Mouse (Mus musculus): ENCODE measurements around the gene Wnt7b. TPM values are rescaled to one million over a fixed set of nuclear protein-coding genes. Genes with fewer than 3 reads are reported as not detected.

Wnt7b gene
- total and polyA plus RNA-seq, 2 experiments = 0.06 to 0.09 TPM

- WGBS = 70% methylated on average over 8 of the region's 8 CpGs
Observed at GRCm38 (mm10) chr15:85572619-85573254, 9.5 kb downstream of the Wnt7b start.

GRCm38 (mm10) chr15:85569995-85570734 is 12.1 kb downstream of the Wnt7b start:
- WGBS = 54% methylated on average over 8 of the region's 8 CpGs
- H3K4me3 ChIP-seq (ENCODE audit: insufficient read depth, low read depth, low read length) = no peak overlapping the region
- peak; percentile 76 for DNase-seq (ENCODE audit: extremely low read depth, low read depth, low spot score)
- no peak overlapping the region for H3K27ac ChIP-seq (replicated peaks; ENCODE audit: insufficient read depth, low read depth, low read length)
- H3K36me3 ChIP-seq (ENCODE audit: control insufficient read depth, insufficient read depth, low read length) = no peaks in the 10 kb centered on the region
- H3K4me1 ChIP-seq (ENCODE audit: control insufficient read depth, insufficient read depth, low read length) = no peaks in the 10 kb centered on the region
- H3K27me3 ChIP-seq (ENCODE audit: control insufficient read depth, insufficient read depth, low read length) = no peaks in the 10 kb centered on the region
- H3K9ac ChIP-seq (ENCODE audit: low read depth, low read length) = no peak overlapping the region
- TF ChIP-seq POLR2A (IDR thresholded peaks at IDR 0.05; ENCODE audit: extremely low read depth, insufficient read depth, low read length) (no peak), CTCF (IDR thresholded peaks at IDR 0.05; ENCODE audit: low read depth, low read length) (peak; percentile 78)
- H3K79me2 ChIP-seq (ENCODE audit: control insufficient read depth, insufficient read depth, low read length) = no peaks in the 10 kb centered on the region

More at GRCm38 (mm10) chr15:85572619-85573254, 9.5 kb downstream of the Wnt7b start:
- no peaks in the 10 kb centered on the region for H3K36me3 ChIP-seq (ENCODE audit: control insufficient read depth, insufficient read depth, low read length)
- no peak overlapping the region for H3K4me3 ChIP-seq (ENCODE audit: insufficient read depth, low read depth, low read length)
- H3K9ac ChIP-seq (ENCODE audit: low read depth, low read length) = no peak overlapping the region
- DNase-seq (ENCODE audit: extremely low read depth, low read depth, low spot score) = no peak
- no peak overlapping the region for H3K27ac ChIP-seq (replicated peaks; ENCODE audit: insufficient read depth, low read depth, low read length)
- TF ChIP-seq CTCF (IDR thresholded peaks at IDR 0.05; ENCODE audit: low read depth, low read length) = no peak
- no peak for TF ChIP-seq POLR2A (IDR thresholded peaks at IDR 0.05; ENCODE audit: extremely low read depth, insufficient read depth, low read length)
- H3K79me2 ChIP-seq (ENCODE audit: control insufficient read depth, insufficient read depth, low read length) = no peaks in the 10 kb centered on the region
- no peaks in the 10 kb centered on the region for H3K4me1 ChIP-seq (ENCODE audit: control insufficient read depth, insufficient read depth, low read length)
- peaks cover 6% of the 10 kb centered on the region for H3K27me3 ChIP-seq (ENCODE audit: control insufficient read depth, insufficient read depth, low read length)

DNA sequence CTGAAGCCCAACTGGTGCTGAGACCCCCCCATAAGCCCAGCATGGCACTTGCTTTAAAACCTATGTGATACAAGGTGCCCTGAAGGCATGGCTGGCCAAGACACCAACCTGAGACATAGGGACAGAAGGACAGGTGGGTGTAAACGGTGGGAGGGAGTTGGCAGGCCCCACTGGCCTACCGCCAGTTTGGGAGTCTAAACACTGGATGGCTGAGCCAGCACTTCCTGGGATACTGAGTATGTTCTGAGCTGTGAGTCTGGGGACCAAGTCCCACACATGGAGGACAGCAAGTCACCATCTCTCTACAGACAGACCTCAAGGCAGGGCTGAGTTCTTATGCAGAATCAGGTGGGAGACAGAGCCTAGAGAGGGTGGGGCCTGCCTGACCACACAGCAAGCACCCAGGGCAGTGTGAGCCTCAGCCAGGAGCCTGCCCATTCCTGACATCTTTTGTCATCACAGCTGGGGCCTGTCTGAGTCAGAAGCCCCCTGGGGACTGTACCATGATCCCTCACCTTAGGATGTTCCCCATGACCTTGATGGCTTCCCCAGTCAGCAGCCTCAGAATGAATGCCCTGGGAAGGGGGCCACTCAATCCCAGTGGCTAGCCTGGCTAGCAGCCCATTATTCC is 13.0 kb downstream of the Wnt7b start:
- H3K79me2 ChIP-seq (ENCODE audit: control insufficient read depth, insufficient read depth, low read length) = no peaks in the 10 kb centered on the region
- no peak for DNase-seq (ENCODE audit: extremely low read depth, low read depth, low spot score)
- no peaks in the 10 kb centered on the region for H3K4me1 ChIP-seq (ENCODE audit: control insufficient read depth, insufficient read depth, low read length)
- no peaks in the 10 kb centered on the region for H3K27me3 ChIP-seq (ENCODE audit: control insufficient read depth, insufficient read depth, low read length)
- H3K9ac ChIP-seq (ENCODE audit: low read depth, low read length) = no peak overlapping the region
- WGBS = 32% methylated on average over 2 of the region's 2 CpGs
- H3K4me3 ChIP-seq (ENCODE audit: insufficient read depth, low read depth, low read length) = no peak overlapping the region
- no peaks in the 10 kb centered on the region for H3K36me3 ChIP-seq (ENCODE audit: control insufficient read depth, insufficient read depth, low read length)
- TF ChIP-seq POLR2A (IDR thresholded peaks at IDR 0.05; ENCODE audit: extremely low read depth, insufficient read depth, low read length) (no peak), CTCF (IDR thresholded peaks at IDR 0.05; ENCODE audit: low read depth, low read length) (no peak)
- no peak overlapping the region for H3K27ac ChIP-seq (replicated peaks; ENCODE audit: insufficient read depth, low read depth, low read length)

GRCm38 (mm10) chr15:85568402-85568801 is 13.9 kb downstream of the Wnt7b start:
- DNase-seq (ENCODE audit: extremely low read depth, low read depth, low spot score) = no peak
- Histone ChIP-seq H3K4me1 (ENCODE audit: control insufficient read depth, insufficient read depth, low read length) (no peaks in the 10 kb centered on the region), H3K27me3 (ENCODE audit: control insufficient read depth, insufficient read depth, low read length) (no peaks in the 10 kb centered on the region), H3K27ac (replicated peaks; ENCODE audit: insufficient read depth, low read depth, low read length) (no peak overlapping the region), H3K4me3 (ENCODE audit: insufficient read depth, low read depth, low read length) (no peak overlapping the region), H3K36me3 (ENCODE audit: control insufficient read depth, insufficient read depth, low read length) (no peaks in the 10 kb centered on the region), H3K9ac (ENCODE audit: low read depth, low read length) (no peak overlapping the region), H3K79me2 (ENCODE audit: control insufficient read depth, insufficient read depth, low read length) (no peaks in the 10 kb centered on the region)
- no peak for TF ChIP-seq CTCF (IDR thresholded peaks at IDR 0.05; ENCODE audit: low read depth, low read length)
- TF ChIP-seq POLR2A (IDR thresholded peaks at IDR 0.05; ENCODE audit: extremely low read depth, insufficient read depth, low read length) = no peak
- 83% methylated on average over 3 of the region's 3 CpGs for whole genome bisulfite sequencing

DNA sequence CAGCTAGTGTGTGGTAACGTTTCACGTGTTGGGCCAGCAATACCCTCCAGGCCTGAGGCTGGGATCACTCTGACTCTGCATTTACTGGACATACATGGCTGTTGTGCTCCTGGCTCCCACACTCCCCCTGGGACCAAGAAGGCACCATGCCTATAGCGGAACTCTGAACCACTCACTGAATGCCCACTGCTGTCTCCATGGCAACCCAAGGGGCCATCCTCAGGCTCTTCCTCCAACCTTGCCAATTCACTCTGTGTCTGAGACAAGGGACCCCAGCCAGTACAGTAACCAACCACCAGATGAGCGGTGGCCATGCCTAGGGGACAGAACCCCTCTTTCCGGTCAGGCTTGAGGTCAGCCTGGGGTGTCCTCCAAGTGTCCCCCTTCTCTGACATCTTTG is 17.3 kb downstream of the Wnt7b start:
- no peak overlapping the region for H3K9ac ChIP-seq (ENCODE audit: low read depth, low read length)
- H3K4me1 ChIP-seq (ENCODE audit: control insufficient read depth, insufficient read depth, low read length) = no peaks in the 10 kb centered on the region
- DNase-seq (ENCODE audit: extremely low read depth, low read depth, low spot score) = no peak
- no peak overlapping the region for H3K4me3 ChIP-seq (ENCODE audit: insufficient read depth, low read depth, low read length)
- no peaks in the 10 kb centered on the region for H3K36me3 ChIP-seq (ENCODE audit: control insufficient read depth, insufficient read depth, low read length)
- 90% methylated on average over 5 of the region's 5 CpGs for WGBS
- H3K27me3 ChIP-seq (ENCODE audit: control insufficient read depth, insufficient read depth, low read length) = 0 out of 2 replicates have a peak, but pooled peaks cover 2% of the 10 kb centered on the region
- H3K79me2 ChIP-seq (ENCODE audit: control insufficient read depth, insufficient read depth, low read length) = no peaks in the 10 kb centered on the region
- H3K27ac ChIP-seq (replicated peaks; ENCODE audit: insufficient read depth, low read depth, low read length) = no peak overlapping the region
- TF ChIP-seq CTCF (IDR thresholded peaks at IDR 0.05; ENCODE audit: low read depth, low read length) = no peak
- TF ChIP-seq POLR2A (IDR thresholded peaks at IDR 0.05; ENCODE audit: extremely low read depth, insufficient read depth, low read length) = no peak

Data from liver, adult 2 months (tissue).